Mouse (Mus musculus): ENCODE results near the gene Eif4g1. TPM values are rescaled to one million over a fixed set of nuclear protein-coding genes. Genes with fewer than 3 reads are reported as not detected.
A peak's percentile ranks its signal among the peaks of the same experiment; 100 is the strongest.

Eif4g1 gene
- polyA plus RNA-seq, 2 experiments, result 65.1 to 101 TPM

- H3K4me1 ChIP-seq (replicated peaks; ENCODE audit: control insufficient read depth in 2 of 2, insufficient read depth in 2 of 2, low read length in 1 of 2), result peaks cover 16 to 21% of the 10 kb centered on the region in 2 experiments
- no peaks in the 10 kb centered on the region for H3K9me3 ChIP-seq (ENCODE audit: control insufficient read depth, low read length)
- peak overlapping the region in 1 of 2 experiments; percentile 84; a peak in 2 of 4 replicates for H3K4me3 ChIP-seq (ENCODE audit: insufficient read depth in 1 of 2, low read depth in 2 of 2, low read length in 2 of 2)
- H3K9ac ChIP-seq (replicated peaks), result peak overlapping the region; percentile 92; the same call in 1 of the 2 replicates
- 17% methylated on average over 6 of the region's 6 CpGs for WGBS (ENCODE audit: insufficient replicate concordance)
- H3K27ac ChIP-seq, result peak overlapping the region; percentile 12
- TF ChIP-seq CTCF (IDR thresholded peaks at IDR 0.05; ENCODE audit: low read depth) (no peak), EP300 (IDR thresholded peaks at IDR 0.05; ENCODE audit: low read depth) (no peak)
- no peaks in the 10 kb centered on the region for H3K27me3 ChIP-seq (ENCODE audit: control insufficient read depth, insufficient read depth, low read length)
- no peak for DNase-seq (ENCODE audit: low read depth in 3 of 3, low spot score in 3 of 3)
- H3K4me2 ChIP-seq (ENCODE audit: low read depth), result peak overlapping the region; percentile 77
- ATAC-seq (ENCODE audit: insufficient read depth), result no peak
- H3K36me3 ChIP-seq (replicated peaks; ENCODE audit: control insufficient read depth, insufficient read depth, low read depth), result peaks cover 23% of the 10 kb centered on the region
Observed at GRCm38 (mm10) chr16:20671886-20672285, 3.8 kb downstream of the Eif4g1 start.

- Histone ChIP-seq H3K27me3 (ENCODE audit: control insufficient read depth, insufficient read depth, low read length) (no peaks in the 10 kb centered on the region), H3K4me2 (ENCODE audit: low read depth) (peak overlapping the region; percentile 77), H3K36me3 (replicated peaks; ENCODE audit: control insufficient read depth, insufficient read depth, low read depth) (peaks cover 29% of the 10 kb centered on the region), H3K9me3 (ENCODE audit: control insufficient read depth, low read length) (no peaks in the 10 kb centered on the region), H3K27ac (peak overlapping the region; percentile 65), H3K4me3 (ENCODE audit: insufficient read depth in 1 of 2, low read depth in 2 of 2, low read length in 2 of 2) (peak overlapping the region; percentile 84 to 86), H3K9ac (replicated peaks) (peak overlapping the region; percentile 92), H3K4me1 (replicated peaks; ENCODE audit: control insufficient read depth in 2 of 2, insufficient read depth in 2 of 2, low read length in 1 of 2) (peaks cover 16 to 24% of the 10 kb centered on the region in 2 experiments)
- peak; percentile 83 for ATAC-seq (ENCODE audit: insufficient read depth)
- peak; percentile 81 to 84 (median 82) for DNase-seq (ENCODE audit: low read depth in 3 of 3, low spot score in 3 of 3)
- TF ChIP-seq CTCF (IDR thresholded peaks at IDR 0.05; ENCODE audit: low read depth), result no peak
- TF ChIP-seq EP300 (IDR thresholded peaks at IDR 0.05; ENCODE audit: low read depth), result no peak
- under 1% methylated on average over 33 of the region's 38 CpGs for WGBS (ENCODE audit: insufficient replicate concordance)
Observed at GRCm38 (mm10) chr16:20672500-20672902, 4.4 kb downstream of the Eif4g1 start.

- H3K36me3 ChIP-seq (replicated peaks; ENCODE audit: control insufficient read depth, insufficient read depth, low read depth), result peaks cover 35% of the 10 kb centered on the region
- peak overlapping the region; percentile 84 to 86 for H3K4me3 ChIP-seq (ENCODE audit: insufficient read depth in 1 of 2, low read depth in 2 of 2, low read length in 2 of 2)
- peak overlapping the region; percentile 92 for H3K9ac ChIP-seq (replicated peaks)
- no peaks in the 10 kb centered on the region for H3K9me3 ChIP-seq (ENCODE audit: control insufficient read depth, low read length)
- H3K27ac ChIP-seq, result peak overlapping the region; percentile 65
- no peaks in the 10 kb centered on the region for H3K27me3 ChIP-seq (ENCODE audit: control insufficient read depth, insufficient read depth, low read length)
- peak; percentile 75 for ATAC-seq (ENCODE audit: insufficient read depth)
- TF ChIP-seq CTCF (IDR thresholded peaks at IDR 0.05; ENCODE audit: low read depth), result no peak
- no peak for TF ChIP-seq EP300 (IDR thresholded peaks at IDR 0.05; ENCODE audit: low read depth)
- DNase-seq (ENCODE audit: low read depth in 3 of 3, low spot score in 3 of 3), result no peak
- WGBS (ENCODE audit: insufficient replicate concordance), result 2% methylated on average over 72 of the region's 78 CpGs
- H3K4me1 ChIP-seq (replicated peaks; ENCODE audit: control insufficient read depth in 2 of 2, insufficient read depth in 2 of 2, low read length in 1 of 2), result peaks cover 19 to 30% of the 10 kb centered on the region in 2 experiments
- peak overlapping the region; percentile 77 for H3K4me2 ChIP-seq (ENCODE audit: low read depth)
Observed at GRCm38 (mm10) chr16:20672965-20673705, 5.0 kb downstream of the Eif4g1 start.

GRCm38 (mm10) chr16:20673706-20674303, 5.7 kb downstream of the Eif4g1 start:
- H3K4me1 ChIP-seq (replicated peaks; ENCODE audit: control insufficient read depth in 2 of 2, insufficient read depth in 2 of 2, low read length in 1 of 2), result peaks cover 19 to 30% of the 10 kb centered on the region in 2 experiments
- peak overlapping the region; percentile 77 for H3K4me2 ChIP-seq (ENCODE audit: low read depth)
- under 1% methylated on average over 14 of the region's 14 CpGs for WGBS (ENCODE audit: insufficient replicate concordance)
- peak overlapping the region; percentile 65 for H3K27ac ChIP-seq
- ATAC-seq (ENCODE audit: insufficient read depth), result peak; percentile 66
- H3K9me3 ChIP-seq (ENCODE audit: control insufficient read depth, low read length), result no peaks in the 10 kb centered on the region
- peak overlapping the region; percentile 92 for H3K9ac ChIP-seq (replicated peaks)
- TF ChIP-seq CTCF (IDR thresholded peaks at IDR 0.05; ENCODE audit: low read depth), result no peak
- TF ChIP-seq EP300 (IDR thresholded peaks at IDR 0.05; ENCODE audit: low read depth), result peak; percentile 60
- no peaks in the 10 kb centered on the region for H3K27me3 ChIP-seq (ENCODE audit: control insufficient read depth, insufficient read depth, low read length)
- peak; percentile 64 to 68 (median 68) for DNase-seq (ENCODE audit: low read depth in 3 of 3, low spot score in 3 of 3)
- H3K4me3 ChIP-seq (ENCODE audit: insufficient read depth in 1 of 2, low read depth in 2 of 2, low read length in 2 of 2), result peak overlapping the region; percentile 84 to 86
- H3K36me3 ChIP-seq (replicated peaks; ENCODE audit: control insufficient read depth, insufficient read depth, low read depth), result peaks cover 42% of the 10 kb centered on the region

GRCm38 (mm10) chr16:20675213-20675612, 7.1 kb downstream of the Eif4g1 start:
- DNase-seq (ENCODE audit: low read depth in 3 of 3, low spot score in 3 of 3) (no peak), ATAC-seq (ENCODE audit: insufficient read depth) (no peak)
- Histone ChIP-seq H3K4me3 (ENCODE audit: insufficient read depth in 1 of 2, low read depth in 2 of 2, low read length in 2 of 2) (no peak overlapping the region), H3K36me3 (replicated peaks; ENCODE audit: control insufficient read depth, insufficient read depth, low read depth) (peaks cover 56% of the 10 kb centered on the region), H3K9me3 (ENCODE audit: control insufficient read depth, low read length) (no peaks in the 10 kb centered on the region), H3K4me1 (replicated peaks; ENCODE audit: control insufficient read depth in 2 of 2, insufficient read depth in 2 of 2, low read length in 1 of 2) (peaks cover 19 to 30% of the 10 kb centered on the region in 2 experiments), H3K27me3 (ENCODE audit: control insufficient read depth, insufficient read depth, low read length) (no peaks in the 10 kb centered on the region), H3K9ac (replicated peaks) (no peak overlapping the region; the same call in 1 of the 2 replicates), H3K27ac (no peak overlapping the region), H3K4me2 (ENCODE audit: low read depth) (peak overlapping the region; percentile 77)
- 86% methylated on average over 6 of the region's 6 CpGs for WGBS (ENCODE audit: insufficient replicate concordance)
- TF ChIP-seq EP300 (IDR thresholded peaks at IDR 0.05; ENCODE audit: low read depth), result no peak
- no peak for TF ChIP-seq CTCF (IDR thresholded peaks at IDR 0.05; ENCODE audit: low read depth)

Measured in liver, embryonic 14.5 days (tissue).